Mouse (Mus musculus) liver, adult (tissue): ENCODE data around the gene Sik1.

Source experiments
- GATA4 ChIP-seq: IDR thresholded peaks from 2 replicates; pipeline ENCODE4 v1.6.1; 2014; ENCODE audit warnings: mild to moderate bottlenecking, low read length; ENCODE audit not compliant: insufficient replicate concordance

The Sik1 gene

GRCm38 (mm10) chr17:31889446-31890201, 34.0 kb upstream of the Sik1 start:
- TF ChIP-seq GATA4 = no peak

- TF ChIP-seq GATA4 = no peak
Observed at GRCm38 (mm10) chr17:31888540-31888939, 32.9 kb upstream of the Sik1 start.

DNA sequence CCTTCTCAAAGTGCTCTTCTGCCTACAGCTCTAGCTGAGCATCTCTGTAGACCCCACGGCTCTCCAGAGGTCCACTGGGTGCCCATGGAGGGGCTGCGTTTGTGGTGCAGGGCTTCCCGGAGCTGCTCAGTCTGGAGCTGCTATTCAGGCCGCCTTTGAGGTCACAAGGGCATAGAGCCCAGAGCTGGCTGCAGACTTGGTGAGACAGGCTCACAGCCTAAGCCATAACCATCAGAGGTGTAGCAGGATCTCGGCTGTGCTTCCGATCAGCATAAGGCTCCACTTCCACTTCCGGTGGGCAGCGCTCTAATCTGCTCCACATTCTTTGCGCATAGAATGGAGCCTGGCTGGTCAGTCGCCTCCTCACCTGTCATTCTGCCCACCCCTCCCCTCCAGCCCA, 23.8 kb upstream of the Sik1 start:
- TF ChIP-seq GATA4 = no peak

DNA sequence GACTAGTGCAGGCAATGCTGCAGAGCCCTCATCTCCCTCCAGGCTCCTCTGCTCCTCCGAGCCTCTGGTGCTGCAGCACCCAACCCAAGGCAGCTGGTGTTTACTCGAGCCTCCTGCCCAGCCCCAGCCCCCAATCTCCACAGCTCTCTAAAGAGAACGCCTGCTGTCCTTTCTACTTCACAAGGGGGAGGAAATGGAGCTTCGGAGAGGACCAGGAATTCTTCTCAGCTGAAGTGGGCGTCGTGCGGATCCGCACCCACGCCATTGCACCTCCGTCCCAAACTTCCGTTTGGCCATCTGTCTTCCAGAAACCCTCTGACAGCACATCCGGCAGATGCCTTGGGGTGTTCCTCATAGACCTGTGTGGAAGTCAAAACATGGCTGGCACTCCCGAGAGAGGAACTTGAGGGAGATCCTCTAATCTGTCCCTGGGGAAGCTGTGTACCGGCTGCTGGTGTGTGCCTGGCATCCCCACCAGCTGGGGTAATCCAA, 22.1 kb upstream of the Sik1 start:
- no peak for TF ChIP-seq GATA4

GRCm38 (mm10) chr17:31877181-31877581, 21.6 kb upstream of the Sik1 start:
- no peak for TF ChIP-seq GATA4

DNA sequence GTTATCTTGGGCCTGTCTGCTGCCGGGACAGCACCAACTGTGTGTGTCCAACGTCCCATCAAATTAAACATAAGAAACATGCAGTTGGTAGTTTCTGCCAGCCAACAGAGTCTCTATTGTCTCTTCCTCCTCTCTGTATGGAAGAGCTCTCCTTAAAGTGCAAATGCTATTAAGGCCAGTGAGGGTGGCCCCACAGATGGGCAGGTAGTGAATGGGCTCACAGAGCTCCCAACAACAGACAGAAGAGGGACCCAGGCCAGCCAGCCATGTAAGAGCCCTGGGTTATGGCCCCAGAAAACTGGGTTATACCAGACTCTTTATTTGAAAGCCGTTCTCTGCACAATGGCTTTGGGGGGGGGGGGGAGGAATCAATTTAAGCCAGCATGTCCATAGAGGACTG, 21.2 kb upstream of the Sik1 start:
- TF ChIP-seq GATA4 = no peak

- no peak for TF ChIP-seq GATA4
Observed at GRCm38 (mm10) chr17:31875326-31875930, 19.8 kb upstream of the Sik1 start.

DNA sequence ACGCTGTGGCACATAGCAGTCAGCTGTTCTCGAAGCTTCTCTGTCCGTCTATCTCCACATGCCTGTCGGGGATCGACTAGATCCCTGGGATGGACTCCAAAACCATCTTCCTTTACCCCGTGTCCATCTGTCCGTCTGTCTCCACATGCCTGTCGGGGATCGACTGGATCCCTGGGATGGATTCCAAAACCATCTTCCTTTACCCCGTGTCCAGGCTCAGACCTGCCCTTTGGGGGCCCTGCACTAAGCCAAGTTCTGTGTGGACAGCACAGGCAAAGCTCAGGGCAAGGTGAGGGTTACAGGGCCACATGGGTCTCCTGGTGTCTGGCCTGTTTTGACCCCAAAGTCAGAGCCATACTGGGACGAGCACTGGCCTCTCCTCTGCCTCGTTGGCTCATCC, 19.1 kb upstream of the Sik1 start:
- no peak for TF ChIP-seq GATA4

- TF ChIP-seq GATA4 = no peak
Observed at GRCm38 (mm10) chr17:31873973-31874372, 18.4 kb upstream of the Sik1 start.

DNA sequence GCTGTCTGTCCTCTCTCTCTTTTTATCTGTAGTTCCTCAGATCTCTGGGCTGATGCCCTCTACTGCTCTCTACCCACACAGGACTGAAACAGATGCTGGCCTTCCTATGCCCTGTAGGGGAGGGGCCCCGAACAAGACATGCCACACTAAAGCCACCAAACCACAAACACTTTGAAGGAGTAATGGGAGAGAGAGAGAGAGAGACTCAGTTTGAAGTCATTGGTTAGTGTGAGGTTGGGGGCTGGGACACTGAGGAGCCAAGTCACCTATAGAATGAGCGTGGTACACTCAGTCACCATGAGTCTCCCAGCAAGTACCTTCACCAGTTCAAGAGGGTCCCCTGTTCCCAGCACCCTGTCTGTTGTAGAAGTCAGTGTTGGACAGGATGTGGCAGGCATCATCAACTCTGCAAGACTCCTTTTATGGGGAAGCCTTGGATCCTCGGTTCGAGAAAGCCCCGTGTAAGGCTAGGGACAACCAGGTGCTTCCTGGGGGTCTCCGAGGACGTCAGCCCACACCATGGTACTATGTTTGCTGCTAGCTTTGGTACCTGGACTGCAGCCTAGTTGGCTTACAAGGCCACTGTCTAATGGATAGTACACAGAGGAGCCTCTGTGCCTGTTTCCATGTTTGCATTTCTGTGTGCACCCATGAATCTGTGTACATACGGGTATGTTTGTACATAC, 17.7 kb upstream of the Sik1 start:
- TF ChIP-seq GATA4 = no peak

DNA sequence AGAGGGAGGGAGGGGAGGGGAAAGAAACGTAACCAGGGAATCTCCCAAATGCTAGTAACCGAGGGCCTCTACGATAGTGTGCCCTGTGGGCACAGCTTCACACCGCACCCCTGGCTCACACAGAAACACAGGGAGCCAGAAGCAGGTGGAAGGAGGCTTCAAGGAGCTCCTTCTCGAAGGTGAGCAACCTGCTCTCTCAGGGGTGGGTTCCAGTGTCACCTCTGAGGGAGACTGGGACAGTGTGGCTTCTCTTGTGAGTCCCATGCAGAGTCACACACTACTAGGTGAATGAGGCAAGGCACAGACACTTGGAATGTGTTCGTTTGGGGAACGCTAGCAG, 17.2 kb upstream of the Sik1 start:
- no peak for TF ChIP-seq GATA4

DNA sequence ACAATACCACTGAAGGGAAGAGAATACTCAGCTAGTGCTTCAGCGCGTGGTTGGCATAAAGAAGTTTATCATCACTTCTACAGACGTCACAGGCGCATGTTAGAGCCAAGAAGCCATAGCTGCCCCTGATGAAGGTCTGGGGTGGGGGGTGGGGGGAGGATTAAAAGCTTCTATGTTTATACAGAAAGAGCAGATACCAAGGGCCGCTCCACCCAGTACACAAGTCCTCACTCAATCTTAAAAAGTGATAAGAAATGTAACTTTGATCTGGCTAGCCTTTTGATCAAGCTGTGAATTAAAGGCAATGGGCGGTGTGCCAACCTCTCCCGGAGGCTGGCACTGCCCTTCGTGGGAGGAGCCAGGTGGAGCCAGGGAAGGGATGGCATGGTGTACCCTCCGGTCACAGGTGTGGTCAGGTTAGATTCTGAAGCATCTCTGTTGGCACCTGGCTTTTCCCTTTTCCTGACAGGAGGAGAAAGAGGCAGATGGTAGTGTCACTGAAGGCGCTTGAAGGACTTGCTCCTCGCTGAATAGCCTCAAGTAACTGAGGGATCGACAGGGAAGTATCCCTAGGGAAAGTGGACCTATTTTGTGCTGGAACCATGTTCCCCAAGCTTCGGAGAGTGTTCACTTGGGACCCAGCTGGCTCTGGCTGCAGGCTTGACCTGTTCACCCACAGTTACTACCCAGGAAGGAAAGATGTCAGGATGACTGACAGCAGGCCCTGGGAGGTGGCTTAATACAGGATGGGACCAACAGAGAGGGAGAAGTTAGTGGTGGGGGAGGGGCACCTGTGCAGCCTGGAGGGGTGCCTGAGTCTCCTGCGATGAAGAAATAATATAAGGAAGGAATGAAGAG, 16.6 kb upstream of the Sik1 start:
- TF ChIP-seq GATA4 = no peak

GRCm38 (mm10) chr17:31870931-31871421, 15.4 kb upstream of the Sik1 start:
- TF ChIP-seq GATA4 = no peak

DNA sequence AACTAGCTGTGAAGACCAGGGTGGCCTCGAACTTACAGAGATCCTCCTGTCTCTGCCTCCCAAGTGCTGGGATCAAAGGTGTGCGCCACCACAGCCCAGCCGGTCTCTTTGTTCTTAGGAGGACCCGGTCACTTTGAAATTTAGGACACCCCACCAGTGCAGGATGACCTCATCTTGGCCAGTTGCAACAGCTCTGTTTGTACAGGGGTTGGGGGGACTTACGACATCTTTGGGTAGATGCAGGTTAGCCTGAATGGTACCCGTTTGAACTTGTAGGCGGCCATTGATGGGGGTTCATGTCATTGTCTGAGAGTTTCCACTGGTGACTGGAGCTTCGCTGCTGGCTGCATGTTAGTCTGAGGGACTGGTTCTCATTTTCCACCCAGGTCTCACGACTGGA, 14.8 kb upstream of the Sik1 start:
- no peak for TF ChIP-seq GATA4

GRCm38 (mm10) chr17:31868076-31868475, 12.5 kb upstream of the Sik1 start:
- no peak for TF ChIP-seq GATA4
